Mouse (Mus musculus) MEL (cell line): ENCODE data around the gene Kansl1. TPM values are rescaled to one million over a fixed set of nuclear protein-coding genes. Genes with fewer than 3 reads are reported as not detected.

Experiments
- DNase-seq: peaks from one replicate; pipeline ENCODE4 v3.0.0; 2011; ENCODE audit warnings: low read depth, low spot score
- H3K27ac ChIP-seq: 2 replicates; pipeline ENCODE4 v1.5.1; 2012; ENCODE audit warnings: low read depth, mild to moderate bottlenecking, control low read depth, low read length, moderate library complexity; ENCODE audit not compliant: control insufficient read depth
- H3K27me3 ChIP-seq, 2 experiments: fragments of 150-350 bp in 1 of 2; sonication (generic) in 1 of 2; 2 replicates each; pipeline ENCODE4 v1.6.1; 2012; ENCODE audit warnings: low read length in 2 of 2, mild to moderate bottlenecking in 2 of 2, improper control_type of control experiment in 1 of 2, moderate library complexity in 1 of 2; ENCODE audit not compliant: insufficient read depth in 2 of 2, control insufficient read depth in 1 of 2
- H3K36me3 ChIP-seq, 2 experiments: 2 replicates each; pipeline ENCODE4 v1.6.1; 2012 to 2014; ENCODE audit warnings: low read length in 2 of 2, improper control_type of control experiment in 1 of 2, inconsistent platforms in 1 of 2, mild to moderate bottlenecking in 1 of 2; ENCODE audit not compliant: insufficient read depth in 2 of 2, control insufficient read depth in 1 of 2
- H3K4me1 ChIP-seq, 2 experiments: fragments of 150-350 bp in 1 of 2; sonication (generic) in 1 of 2; 2 replicates each; pipeline ENCODE4 v1.6.1; 2012; ENCODE audit warnings: low read length in 2 of 2, improper control_type of control experiment in 1 of 2, mild to moderate bottlenecking in 1 of 2; ENCODE audit not compliant: insufficient read depth in 2 of 2, control insufficient read depth in 1 of 2
- H3K4me3 ChIP-seq, 2 experiments: fragments of 150-350 bp in 1 of 2; sonication (generic) in 1 of 2; 2 replicates each; pipeline ENCODE4 v1.5.1; 2012; ENCODE audit warnings: low read depth in 2 of 2, low read length in 2 of 2, mild to moderate bottlenecking in 2 of 2, moderate library complexity in 2 of 2, control low read depth in 1 of 2, improper control_type of control experiment in 1 of 2; ENCODE audit not compliant: control insufficient read depth in 1 of 2, insufficient read depth in 1 of 2
- H3K79me2 ChIP-seq: 2 replicates; pipeline ENCODE4 v1.6.1; 2012; ENCODE audit warnings: mild to moderate bottlenecking, low read length, moderate library complexity; ENCODE audit not compliant: control insufficient read depth, poor library complexity, insufficient read depth
- H3K9ac ChIP-seq: 2 replicates; pipeline ENCODE4 v1.6.1; 2012; ENCODE audit warnings: low read depth, mild to moderate bottlenecking, control low read depth, low read length, moderate library complexity; ENCODE audit not compliant: control insufficient read depth, poor library complexity, severe bottlenecking
- H3K9me3 ChIP-seq: fragments of 150-350 bp; sonication (generic); replicated peaks from 2 replicates; pipeline ENCODE4 v1.6.1; 2012; ENCODE audit warnings: mild to moderate bottlenecking, low read length, improper control_type of control experiment, moderate library complexity; ENCODE audit not compliant: insufficient read depth
- BHLHE40 ChIP-seq: IDR thresholded peaks from 2 replicates; pipeline ENCODE4 v1.6.1; 2012; ENCODE audit warnings: low read depth, mild to moderate bottlenecking, inconsistent platforms, low read length, improper control_type of control experiment, borderline replicate concordance
- CHD1 ChIP-seq: IDR thresholded peaks from 2 replicates; pipeline ENCODE4 v1.6.1; 2012; ENCODE audit warnings: low read depth, mild to moderate bottlenecking, inconsistent platforms, low read length, improper control_type of control experiment
- CHD2 ChIP-seq: IDR thresholded peaks from 2 replicates; pipeline ENCODE4 v1.6.1; 2011; ENCODE audit warnings: low read length, improper control_type of control experiment
- CTCF ChIP-seq, 3 experiments: IDR thresholded peaks in 2 of 3; conservative IDR thresholded peaks in 1 of 3; 2 replicates each; pipeline ENCODE4 v1.5.1; 2011 to 2012; ENCODE audit warnings: low read length in 3 of 3, low read depth in 2 of 3, mild to moderate bottlenecking in 2 of 3, improper control_type of control experiment in 1 of 3, inconsistent platforms in 1 of 3, mixed read lengths in 1 of 3, moderate library complexity in 1 of 3; ENCODE audit not compliant: control insufficient read depth in 1 of 3, insufficient read depth in 1 of 3, poor library complexity in 1 of 3, severe bottlenecking in 1 of 3
- E2F4 ChIP-seq: IDR thresholded peaks from 2 replicates; pipeline ENCODE4 v1.6.1; 2011; ENCODE audit warnings: low read depth, low read length, improper control_type of control experiment, borderline replicate concordance
- ELF1 ChIP-seq: IDR thresholded peaks from 2 replicates; pipeline ENCODE4 v1.6.1; 2014; ENCODE audit warnings: low read depth, mild to moderate bottlenecking, inconsistent platforms, low read length, improper control_type of control experiment, moderate library complexity
- EP300 ChIP-seq, 2 experiments: IDR thresholded peaks; 2 replicates each; pipeline ENCODE4 v1.6.1; 2011; ENCODE audit warnings: improper control_type of control experiment in 2 of 2, low read length in 2 of 2, low read depth in 1 of 2, mild to moderate bottlenecking in 1 of 2
- ETS1 ChIP-seq: IDR thresholded peaks from 2 replicates; pipeline ENCODE4 v1.6.1; 2012; ENCODE audit warnings: low read depth, mild to moderate bottlenecking, inconsistent platforms, low read length, improper control_type of control experiment, moderate library complexity
- GABPA ChIP-seq: IDR thresholded peaks from 2 replicates; pipeline ENCODE4 v1.6.1; 2012; ENCODE audit warnings: low read depth, mild to moderate bottlenecking, inconsistent platforms, low read length, improper control_type of control experiment, moderate library complexity
- GATA1 ChIP-seq: IDR thresholded peaks from 2 replicates; pipeline ENCODE4 v1.6.1; 2011; ENCODE audit warnings: low read depth, low read length, improper control_type of control experiment
- HCFC1 ChIP-seq: IDR thresholded peaks from 2 replicates; pipeline ENCODE4 v1.6.1; 2012; ENCODE audit warnings: low read depth, mild to moderate bottlenecking, inconsistent platforms, low read length, improper control_type of control experiment, moderate library complexity
- JUND ChIP-seq: IDR thresholded peaks from 2 replicates; pipeline ENCODE4 v1.6.1; 2011; ENCODE audit warnings: low read depth, mild to moderate bottlenecking, improper control_type of control experiment, low read length
- KAT2A ChIP-seq: conservative IDR thresholded peaks from 2 replicates; pipeline ENCODE4 v1.6.1; 2012; ENCODE audit warnings: low read depth, low read length, improper control_type of control experiment, inconsistent platforms
- MAFK ChIP-seq: IDR thresholded peaks from 2 replicates; pipeline ENCODE4 v1.6.1; 2011; ENCODE audit warnings: low read depth, mild to moderate bottlenecking, low read length, improper control_type of control experiment, borderline replicate concordance
- MAX ChIP-seq: IDR thresholded peaks from 2 replicates; pipeline ENCODE4 v1.6.1; 2011; ENCODE audit warnings: low read length, improper control_type of control experiment
- MAZ ChIP-seq: IDR thresholded peaks from 2 replicates; pipeline ENCODE4 v1.6.1; 2012; ENCODE audit warnings: low read depth, mild to moderate bottlenecking, inconsistent platforms, low read length, improper control_type of control experiment
- MEF2A ChIP-seq: IDR thresholded peaks from 2 replicates; pipeline ENCODE4 v1.6.1; 2014; ENCODE audit warnings: low read depth, mild to moderate bottlenecking, inconsistent platforms, low read length, improper control_type of control experiment; ENCODE audit not compliant: poor library complexity, insufficient replicate concordance, severe bottlenecking; ENCODE audit errors: extremely low read depth
- MXI1 ChIP-seq: IDR thresholded peaks from 2 replicates; pipeline ENCODE4 v1.6.1; 2011; ENCODE audit warnings: mild to moderate bottlenecking, low read depth, low read length, improper control_type of control experiment
- MYB ChIP-seq: IDR thresholded peaks from 2 replicates; pipeline ENCODE4 v1.6.1; 2011; ENCODE audit warnings: mild to moderate bottlenecking, low read depth, low read length, improper control_type of control experiment
- MYC ChIP-seq: IDR thresholded peaks from 2 replicates; pipeline ENCODE4 v1.6.1; 2011; ENCODE audit warnings: low read depth, mild to moderate bottlenecking, low read length, improper control_type of control experiment, moderate library complexity
- NELFE ChIP-seq: IDR thresholded peaks from 2 replicates; pipeline ENCODE4 v1.6.1; 2011; ENCODE audit warnings: low read depth, low read length, improper control_type of control experiment
- NRF1 ChIP-seq: IDR thresholded peaks from 2 replicates; pipeline ENCODE4 v1.6.1; 2014; ENCODE audit warnings: low read depth, mild to moderate bottlenecking, inconsistent platforms, low read length, improper control_type of control experiment, moderate library complexity; ENCODE audit not compliant: poor library complexity, insufficient read depth, severe bottlenecking
- POLR2A ChIP-seq, 2 experiments: IDR thresholded peaks; 2 replicates each; pipeline ENCODE4 v1.6.1; 2011 to 2012; ENCODE audit warnings: low read length in 2 of 2, mild to moderate bottlenecking in 2 of 2, control low read depth in 1 of 2, improper control_type of control experiment in 1 of 2, low read depth in 1 of 2, moderate library complexity in 1 of 2; ENCODE audit not compliant: control insufficient read depth in 1 of 2, insufficient read depth in 1 of 2, poor library complexity in 1 of 2
- POLR2AphosphoS2 ChIP-seq: IDR thresholded peaks from 2 replicates; pipeline ENCODE4 v1.6.1; 2011; ENCODE audit warnings: low read length, improper control_type of control experiment
- POLR2AphosphoS5 ChIP-seq: IDR thresholded peaks from 2 replicates; pipeline ENCODE4 v1.6.1; 2012; ENCODE audit warnings: low read depth, borderline replicate concordance, mild to moderate bottlenecking, inconsistent platforms, low read length, moderate library complexity, mixed read lengths
- RAD21 ChIP-seq: IDR thresholded peaks from 2 replicates; pipeline ENCODE4 v1.6.1; 2011; ENCODE audit warnings: mild to moderate bottlenecking, low read depth, low read length, improper control_type of control experiment
- RCOR1 ChIP-seq: IDR thresholded peaks from 2 replicates; pipeline ENCODE4 v1.6.1; 2012; ENCODE audit warnings: low read depth, mild to moderate bottlenecking, inconsistent platforms, low read length, improper control_type of control experiment
- SIN3A ChIP-seq: IDR thresholded peaks from 2 replicates; pipeline ENCODE4 v1.6.1; 2012; ENCODE audit warnings: low read length, improper control_type of control experiment, inconsistent platforms
- SMC3 ChIP-seq: IDR thresholded peaks from 2 replicates; pipeline ENCODE4 v1.6.1; 2011; ENCODE audit warnings: low read depth, low read length, improper control_type of control experiment
- TAL1 ChIP-seq: IDR thresholded peaks from 2 replicates; pipeline ENCODE4 v1.6.1; 2012; ENCODE audit warnings: mild to moderate bottlenecking, inconsistent platforms, low read length, moderate library complexity, mixed read lengths
- TBP ChIP-seq: IDR thresholded peaks from 2 replicates; pipeline ENCODE4 v1.8.0; 2011; ENCODE audit warnings: low read depth, low read length, improper control_type of control experiment
- TCF12 ChIP-seq: IDR thresholded peaks from 2 replicates; pipeline ENCODE4 v1.6.1; 2014; ENCODE audit warnings: low read depth, mild to moderate bottlenecking, inconsistent platforms, low read length, improper control_type of control experiment, moderate library complexity
- UBTF ChIP-seq: IDR thresholded peaks from 2 replicates; pipeline ENCODE4 v1.6.1; 2012; ENCODE audit warnings: low read depth, mild to moderate bottlenecking, inconsistent platforms, low read length, improper control_type of control experiment, moderate library complexity, borderline replicate concordance; ENCODE audit not compliant: insufficient read depth
- USF1 ChIP-seq: IDR thresholded peaks from 2 replicates; pipeline ENCODE4 v1.6.1; 2014; ENCODE audit warnings: low read depth, mild to moderate bottlenecking, inconsistent platforms, low read length, improper control_type of control experiment, moderate library complexity
- USF2 ChIP-seq, 2 experiments: IDR thresholded peaks; 2 replicates each; pipeline ENCODE4 v1.6.1; 2011 to 2012; ENCODE audit warnings: improper control_type of control experiment in 2 of 2, low read length in 2 of 2, borderline replicate concordance in 1 of 2, inconsistent platforms in 1 of 2, low read depth in 1 of 2, mild to moderate bottlenecking in 1 of 2; ENCODE audit not compliant: insufficient read depth in 1 of 2
- ZC3H11A ChIP-seq: IDR thresholded peaks from 2 replicates; pipeline ENCODE4 v1.6.1; 2012; ENCODE audit warnings: low read depth, mild to moderate bottlenecking, inconsistent platforms, low read length, improper control_type of control experiment
- ZKSCAN1 ChIP-seq: IDR thresholded peaks from 2 replicates; pipeline ENCODE4 v1.6.1; 2012; ENCODE audit warnings: low read depth, mild to moderate bottlenecking, inconsistent platforms, low read length, improper control_type of control experiment, moderate library complexity
- ZNF384 ChIP-seq: IDR thresholded peaks from 2 replicates; pipeline ENCODE4 v1.6.1; 2012; ENCODE audit warnings: low read depth, mild to moderate bottlenecking, inconsistent platforms, low read length, improper control_type of control experiment
- polyA plus RNA-seq, 2 experiments: library from polyadenylated mRNA; stranded (reverse) in 1 of 2; unstranded in 1 of 2; fragments of >175 nt in 1 of 2; fragments of >200 nt in 1 of 2; gene quantifications; 2 replicates each; pipeline versions ENCODE4 v1.2.1 to v1.2.4; 2012; ENCODE audit warnings: low replicate concordance in 2 of 2, low read depth in 1 of 2; ENCODE audit not compliant: insufficient read length in 2 of 2, insufficient read depth in 1 of 2, missing spikeins in 1 of 2
- total RNA-seq: library from RNA; depleted of rRNA; stranded (reverse); fragments of 300-350 nt; gene quantifications from 2 replicates; pipeline ENCODE4 v1.2.3, GENCODE M21; 2012

Gene Kansl1
- total and polyA plus RNA-seq, 3 experiments: 14.9 to 76.3 (median 56.4) TPM

DNA sequence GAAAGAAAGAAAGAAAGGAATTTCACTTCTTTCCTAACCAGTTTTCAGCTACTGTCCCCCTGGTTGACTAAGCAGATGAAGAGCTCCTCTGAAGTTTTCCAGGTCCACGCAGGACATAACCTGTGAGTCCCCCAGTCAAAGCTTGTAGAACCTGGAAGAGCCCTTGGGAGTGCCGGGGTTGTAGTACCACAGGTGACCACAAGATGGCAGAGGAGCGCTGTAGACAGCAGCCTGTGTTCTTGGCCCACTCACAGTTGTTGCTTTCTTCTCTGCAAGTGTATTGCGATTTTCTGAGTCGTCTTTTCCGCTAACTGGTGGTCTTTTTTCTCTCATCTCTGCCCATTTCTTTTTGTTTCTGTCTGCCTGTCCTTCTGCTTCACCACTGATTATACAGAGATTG lies 153.0 kb downstream of the Kansl1 start:
- no peaks in the 10 kb centered on the region for H3K27me3 ChIP-seq
- H3K4me1 ChIP-seq: peaks cover 7 to 33% of the 10 kb centered on the region in 2 experiments; a peak in 3 of 4 replicates
- no peaks in the 10 kb centered on the region for H3K79me2 ChIP-seq
- no peak overlapping the region for H3K4me3 ChIP-seq
- H3K9me3 ChIP-seq: no peaks in the 10 kb centered on the region
- H3K36me3 ChIP-seq: peaks cover 0 to 7% of the 10 kb centered on the region in 2 experiments; a peak in 2 of 4 replicates
- H3K27ac ChIP-seq: no peak overlapping the region
- peak; percentile 95 for DNase-seq
- H3K9ac ChIP-seq: no peak overlapping the region
- TF ChIP-seq USF1: no peak
- peak; percentile 99 to 100 (median 100) for TF ChIP-seq CTCF (IDR thresholded peaks at IDR 0.05 in 2 of 3, conservative IDR thresholded peaks at IDR 0.05 in 1 of 3; ENCODE audit: control insufficient read depth in 1 of 3, insufficient read depth in 1 of 3, low read depth in 2 of 3, low read length in 3 of 3, poor library complexity in 1 of 3, severe bottlenecking in 1 of 3)
- peak; percentile 42; the same call in 1 of the 2 replicates for TF ChIP-seq MXI1
- TF ChIP-seq KAT2A: no peak
- peak; percentile 75 for TF ChIP-seq SIN3A
- no peak for TF ChIP-seq GABPA
- no peak for TF ChIP-seq POLR2A (IDR thresholded peaks at IDR 0.05; ENCODE audit: control insufficient read depth in 1 of 2, insufficient read depth in 1 of 2, low read depth in 1 of 2, low read length in 2 of 2, poor library complexity in 1 of 2)
- 0 out of 2 replicates have a peak, but pooled peaks have one; percentile 30 for TF ChIP-seq TBP
- TF ChIP-seq ZKSCAN1: no peak
- no peak for TF ChIP-seq HCFC1
- TF ChIP-seq MAZ: no peak
- TF ChIP-seq NELFE: no peak
- no peak for TF ChIP-seq BHLHE40
- TF ChIP-seq GATA1: no peak
- TF ChIP-seq POLR2AphosphoS2: no peak
- no peak for TF ChIP-seq CHD1
- no peak; the same call in none of the 2 replicates for TF ChIP-seq RAD21
- TF ChIP-seq ETS1: no peak
- TF ChIP-seq ELF1: 0 out of 2 replicates have a peak, but pooled peaks have one; percentile 23
- TF ChIP-seq MYB: no peak
- TF ChIP-seq CHD2: no peak
- TF ChIP-seq POLR2AphosphoS5: no peak
- TF ChIP-seq UBTF: no peak
- 0 out of 2 replicates have a peak, but pooled peaks have one; percentile 43 for TF ChIP-seq MYC
- peak; percentile 52; the same call in 1 of the 2 replicates for TF ChIP-seq ZNF384
- TF ChIP-seq SMC3: peak; percentile 98
- no peak for TF ChIP-seq JUND
- no peak for TF ChIP-seq NRF1
- no peak for TF ChIP-seq RCOR1
- no peak for TF ChIP-seq EP300 (IDR thresholded peaks at IDR 0.05; ENCODE audit: low read depth in 1 of 2, low read length in 2 of 2)
- no peak for TF ChIP-seq MAX
- TF ChIP-seq MAFK: no peak
- no peak for TF ChIP-seq USF2 (IDR thresholded peaks at IDR 0.05; ENCODE audit: borderline replicate concordance in 1 of 2, insufficient read depth in 1 of 2, low read depth in 1 of 2, low read length in 2 of 2)
- peak; percentile 97 for TF ChIP-seq ZC3H11A
- no peak for TF ChIP-seq E2F4
- TF ChIP-seq TAL1: no peak
- TF ChIP-seq TCF12: 0 out of 2 replicates have a peak, but pooled peaks have one; percentile 12
- TF ChIP-seq MEF2A: no peak
